Mouse (Mus musculus) kidney, postnatal 25 days (tissue): Measurements from ENCODE around the gene Anapc5.
A peak's percentile ranks its signal among the peaks of the same experiment; 100 is the strongest.

Experiments used
- DNase-seq, 2 experiments: peaks; one replicate each; pipeline ENCODE4 v3.0.0; 2021; ENCODE audit warnings: mixed read lengths in 2 of 2

The Anapc5 gene

GRCm38 (mm10) chr5:122799379-122800344 lies 21.5 kb downstream of the Anapc5 start:
- DNase-seq = peak; percentile 44 to 75

- peak; percentile 78 for DNase-seq
Measured at GRCm38 (mm10) chr5:122798557-122799378, 22.4 kb downstream of the Anapc5 start.

- DNase-seq = no peak
Measured at GRCm38 (mm10) chr5:122797866-122798265, 23.3 kb downstream of the Anapc5 start.

GRCm38 (mm10) chr5:122788696-122789095 lies 32.4 kb downstream of the Anapc5 start:
- no peak for DNase-seq

- no peak for DNase-seq
Measured at GRCm38 (mm10) chr5:122786035-122786819, 34.9 kb downstream of the Anapc5 start.

GRCm38 (mm10) chr5:122783726-122784406 lies 37.3 kb downstream of the Anapc5 start:
- no peak for DNase-seq

GRCm38 (mm10) chr5:122782066-122782465 lies 39.1 kb downstream of the Anapc5 start:
- DNase-seq = no peak

- DNase-seq = no peak
Measured at GRCm38 (mm10) chr5:122780791-122781432, 40.2 kb downstream of the Anapc5 start.

GRCm38 (mm10) chr5:122779277-122779834 lies 41.8 kb downstream of the Anapc5 start, which contains the start of gene Camkk2:
Camkk2 (minus strand) TSS chr5:122779409.
- peak; percentile 84 to 94 for DNase-seq

GRCm38 (mm10) chr5:122778231-122779226 lies 42.6 kb downstream of the Anapc5 start:
- peak in 1 of 2 experiments; percentile 71 for DNase-seq

- DNase-seq = no peak
Measured at GRCm38 (mm10) chr5:122777322-122777721, 43.8 kb downstream of the Anapc5 start.

GRCm38 (mm10) chr5:122775646-122776286 lies 45.4 kb downstream of the Anapc5 start:
- peak in 1 of 2 experiments; percentile 61 for DNase-seq

- peak in 1 of 2 experiments; percentile 56 for DNase-seq
Measured at GRCm38 (mm10) chr5:122774743-122775611, 46.2 kb downstream of the Anapc5 start.

- DNase-seq = no peak
Measured at GRCm38 (mm10) chr5:122773756-122774155, 47.4 kb downstream of the Anapc5 start.

- no peak for DNase-seq
Measured at GRCm38 (mm10) chr5:122771428-122771827, 49.7 kb downstream of the Anapc5 start.

- peak; percentile 83 to 93 for DNase-seq
Measured at GRCm38 (mm10) chr5:122770806-122771261, 50.3 kb downstream of the Anapc5 start.

GRCm38 (mm10) chr5:122770304-122770703 lies 50.8 kb downstream of the Anapc5 start:
- DNase-seq = peak in 1 of 2 experiments; percentile 64

- DNase-seq = peak in 1 of 2 experiments; percentile 44
Measured at GRCm38 (mm10) chr5:122769101-122769568, 52.0 kb downstream of the Anapc5 start.
